Mouse (Mus musculus) ES-Bruce4 (cell line): ENCODE measurements around the gene Tyrobp. TPM values are rescaled to one million over a fixed set of nuclear protein-coding genes. Genes with fewer than 3 reads are reported as not detected.
A peak's percentile ranks its signal among the peaks of the same experiment; 100 is the strongest.

Experiments used
- H3K27ac ChIP-seq: 2 replicates; pipeline ENCODE4 v1.5.1; 2012; ENCODE audit warnings: low read length, inconsistent platforms; ENCODE audit not compliant: insufficient read depth
- H3K27me3 ChIP-seq: 2 replicates; pipeline ENCODE4 v1.6.1; 2012; ENCODE audit warnings: mild to moderate bottlenecking, low read length, inconsistent platforms; ENCODE audit not compliant: control insufficient read depth, poor library complexity, insufficient read depth, severe bottlenecking
- H3K36me3 ChIP-seq: 2 replicates; pipeline ENCODE4 v1.6.1; 2012; ENCODE audit warnings: inconsistent platforms, mild to moderate bottlenecking, low read length, moderate library complexity; ENCODE audit not compliant: control insufficient read depth, poor library complexity, insufficient read depth, severe bottlenecking
- H3K4me1 ChIP-seq: one replicate; pipeline ENCODE4 v1.8.1; 2011; ENCODE audit warnings: low read length; ENCODE audit not compliant: control insufficient read depth, insufficient read depth
- H3K4me3 ChIP-seq: 2 replicates; pipeline ENCODE4 v1.5.1; 2011; ENCODE audit warnings: low read depth, mild to moderate bottlenecking, low read length
- H3K9ac ChIP-seq: 2 replicates; pipeline ENCODE4 v1.6.1; 2012; ENCODE audit warnings: low read depth, mild to moderate bottlenecking, inconsistent platforms; ENCODE audit not compliant: poor library complexity, severe bottlenecking
- H3K9me3 ChIP-seq: replicated peaks from 2 replicates; pipeline ENCODE4 v1.6.1; 2012; ENCODE audit warnings: mild to moderate bottlenecking, low read length, inconsistent platforms; ENCODE audit not compliant: control insufficient read depth, poor library complexity, insufficient read depth, severe bottlenecking
- CTCF ChIP-seq: IDR thresholded peaks from one replicate; pipeline ENCODE4 v1.8.1; 2011; ENCODE audit warnings: low read depth, low read length
- EP300 ChIP-seq: IDR thresholded peaks from 2 replicates; pipeline ENCODE4 v1.6.1; 2011; ENCODE audit warnings: low read depth, low read length; ENCODE audit not compliant: insufficient read depth
- POLR2A ChIP-seq: IDR thresholded peaks from one replicate; pipeline ENCODE4 v1.8.1; 2011; ENCODE audit warnings: low read length; ENCODE audit not compliant: insufficient read depth
- polyA plus RNA-seq: library from polyadenylated mRNA; stranded (reverse); fragments of >200 nt; gene quantifications from 2 replicates; pipeline ENCODE4 v1.2.4, GENCODE M21; 2011; ENCODE audit warnings: low read depth; ENCODE audit not compliant: missing spikeins, insufficient read depth, insufficient read length

Tyrobp gene
- polyA plus RNA-seq, 1 experiment = not detected

- H3K27ac ChIP-seq = no peak overlapping the region
- H3K36me3 ChIP-seq = peaks cover 14% of the 10 kb centered on the region
- H3K27me3 ChIP-seq = no peaks in the 10 kb centered on the region
- no peak overlapping the region for H3K9ac ChIP-seq
- peaks cover 10% of the 10 kb centered on the region for H3K4me1 ChIP-seq
- H3K9me3 ChIP-seq = no peaks in the 10 kb centered on the region
- TF ChIP-seq CTCF (no peak), POLR2A (peak; percentile 39), EP300 (peak; percentile 49; the same call in 1 of the 2 replicates)
- H3K4me3 ChIP-seq = peak overlapping the region; percentile 13
Observed at GRCm38 (mm10) chr7:30453766-30454165, 40.2 kb downstream of the Tyrobp start.

- H3K36me3 ChIP-seq = peaks cover 14% of the 10 kb centered on the region
- H3K9ac ChIP-seq = no peak overlapping the region
- no peaks in the 10 kb centered on the region for H3K9me3 ChIP-seq
- peak overlapping the region; percentile 13 for H3K4me3 ChIP-seq
- H3K27ac ChIP-seq = 0 out of 2 replicates have a peak overlapping the region, but pooled peaks have one; percentile 4
- no peak for TF ChIP-seq EP300
- TF ChIP-seq CTCF = no peak
- no peak for TF ChIP-seq POLR2A
- no peaks in the 10 kb centered on the region for H3K27me3 ChIP-seq
- peaks cover 10% of the 10 kb centered on the region for H3K4me1 ChIP-seq
Observed at GRCm38 (mm10) chr7:30454259-30454658, 40.7 kb downstream of the Tyrobp start.

GRCm38 (mm10) chr7:30456487-30456886 lies 42.9 kb downstream of the Tyrobp start:
- H3K9me3 ChIP-seq = no peaks in the 10 kb centered on the region
- peaks cover 15% of the 10 kb centered on the region for H3K4me1 ChIP-seq
- peak overlapping the region; percentile 68 for H3K4me3 ChIP-seq
- H3K27ac ChIP-seq = peak overlapping the region; percentile 2; the same call in 1 of the 2 replicates
- peaks cover 6% of the 10 kb centered on the region for H3K36me3 ChIP-seq
- peak overlapping the region; percentile 68 for H3K9ac ChIP-seq
- TF ChIP-seq POLR2A (no peak), CTCF (no peak), EP300 (0 out of 2 replicates have a peak, but pooled peaks have one; percentile 21)
- no peaks in the 10 kb centered on the region for H3K27me3 ChIP-seq

- peak overlapping the region; percentile 68 for H3K4me3 ChIP-seq
- H3K36me3 ChIP-seq = peaks cover 4% of the 10 kb centered on the region
- no peaks in the 10 kb centered on the region for H3K27me3 ChIP-seq
- peak overlapping the region; percentile 68 for H3K9ac ChIP-seq
- peaks cover 15% of the 10 kb centered on the region for H3K4me1 ChIP-seq
- no peaks in the 10 kb centered on the region for H3K9me3 ChIP-seq
- TF ChIP-seq CTCF (no peak), POLR2A (no peak), EP300 (no peak)
- 0 out of 2 replicates have a peak overlapping the region, but pooled peaks have one; percentile 2 for H3K27ac ChIP-seq
Observed at GRCm38 (mm10) chr7:30456911-30457628, 43.5 kb downstream of the Tyrobp start.

GRCm38 (mm10) chr7:30457629-30458330 lies 44.2 kb downstream of the Tyrobp start, which contains the start of the genes Kirrel2 and Nphs1:
Gene Kirrel2 (minus strand): TSS chr7:30457690.
Gene Nphs1 (plus strand): TSS chr7:30458315.
- H3K27ac ChIP-seq = peak within 1 kb of the TSS; percentile 2; the same call in 1 of the 2 replicates
- no peaks in the 10 kb centered on the region for H3K9me3 ChIP-seq
- peak within 1 kb of the TSS; percentile 68 for H3K4me3 ChIP-seq
- peaks cover 19% of the 10 kb centered on the region for H3K4me1 ChIP-seq
- peak within 1 kb of the TSS; percentile 68 for H3K9ac ChIP-seq
- TF ChIP-seq POLR2A (no peak), EP300 (no peak), CTCF (no peak)
- no peaks in the 10 kb centered on the region for H3K27me3 ChIP-seq
- no peaks in the 10 kb centered on the region; the same call in 1 of the 2 replicates for H3K36me3 ChIP-seq
